Mouse (Mus musculus) lung, embryonic 16.5 days (tissue): ENCODE measurements around the gene Gng2. TPM values are rescaled to one million over a fixed set of nuclear protein-coding genes. Genes with fewer than 3 reads are reported as not detected.

Source experiments
- polyA plus RNA-seq: library from polyadenylated mRNA; unstranded; fragments of >200 nt; fragmentation: Nextera tagmentation; extraction: Ambion mirVana; gene quantifications from 2 replicates; pipeline ENCODE4 v1.2.1, GENCODE M21; 2015

Gene Gng2
- polyA plus RNA-seq, 1 experiment from 2014 or later = 69.7 TPM

Other genes starting within 250 kb of the Gng2 start
- 107 and 114 TPM in 2 replicates for gene Nid2, start 226.4 kb downstream of the Gng2 start, polyA plus RNA-seq
- gene Rtraf, start 153.8 kb downstream of the Gng2 start, polyA plus RNA-seq = 180 and 193 TPM in 2 replicates
- 12.4 and 13.1 TPM in 2 replicates for gene Saysd1, start 160.9 kb upstream of the Gng2 start, polyA plus RNA-seq
- 13.7 and 14.2 TPM in 2 replicates for gene Kcnk5, start 204.2 kb upstream of the Gng2 start, polyA plus RNA-seq